Mouse (Mus musculus): Measurements from ENCODE around the gene Hcn4.

DNA sequence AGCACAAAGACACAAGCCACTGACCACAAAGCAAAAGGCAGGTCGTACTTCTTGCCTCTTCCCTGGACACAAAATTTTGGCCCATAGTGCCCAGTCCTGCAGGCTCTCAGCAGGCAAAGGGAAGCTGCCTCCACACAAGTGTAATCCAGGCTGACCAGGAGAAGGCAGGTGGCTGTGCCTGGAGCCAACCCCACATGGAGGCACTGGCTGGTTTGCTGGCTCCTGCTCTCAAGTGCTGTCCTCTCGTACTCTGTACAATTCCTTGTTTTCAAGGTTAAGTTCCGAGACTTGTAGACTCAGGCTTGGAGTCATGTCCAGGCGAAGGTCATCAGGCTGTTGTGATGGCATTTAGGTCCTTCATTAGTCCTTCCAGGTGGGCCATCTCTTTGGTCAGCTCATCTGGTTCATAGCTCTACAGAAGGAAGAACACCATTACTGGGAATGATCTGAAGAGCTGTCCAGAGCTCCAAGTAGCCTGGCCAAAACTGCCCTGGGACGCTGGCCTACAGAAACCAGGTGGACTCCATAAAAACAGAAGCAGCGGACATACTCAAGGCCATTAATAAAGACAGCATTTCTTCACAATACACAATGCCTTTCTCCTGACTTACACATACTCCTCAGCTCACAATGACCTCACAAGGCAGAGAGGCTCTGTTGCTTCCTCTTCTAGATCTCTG, 53.9 kb downstream of the Hcn4 start:
- TF ChIP-seq CTCF (IDR thresholded peaks at IDR 0.05; ENCODE audit: low read depth, low read length) (no peak), POLR2A (IDR thresholded peaks at IDR 0.05; ENCODE audit: insufficient read depth, low read length) (no peak)
